Mouse (Mus musculus) kidney, postnatal 0 days (tissue): Measurements from ENCODE around the gene Pax4. TPM values are rescaled to one million over a fixed set of nuclear protein-coding genes. Genes with fewer than 3 reads are reported as not detected.

ENCODE experiments used
- ATAC-seq: fragments of 200-750 bp; cut with Nextera tagmentation; replicated peaks from 2 replicates; pipeline ENCODE4 v1.8.0; 2017; ENCODE audit warnings: low read depth, moderate number of reproducible peaks, moderate TSS enrichment, moderate library complexity; ENCODE audit not compliant: low FRiP score
- DNase-seq: peaks from one replicate; pipeline ENCODE4 v3.0.0-alpha.2; 2016; ENCODE audit warnings: low spot score
- H3K27ac ChIP-seq: fragments of 300-500 bp; sonication (generic); 2 replicates; pipeline ENCODE4 v1.5.1; 2014; ENCODE audit warnings: mild to moderate bottlenecking
- H3K27me3 ChIP-seq: fragments of 300-500 bp; sonication (generic); 2 replicates; pipeline ENCODE4 v1.6.1; 2014; ENCODE audit warnings: low read length, mixed read lengths; ENCODE audit not compliant: insufficient read depth
- H3K36me3 ChIP-seq: fragments of 300-500 bp; sonication (generic); 2 replicates; pipeline ENCODE4 v1.6.1; 2014; ENCODE audit warnings: low read length, mixed read lengths; ENCODE audit not compliant: insufficient read depth
- H3K4me1 ChIP-seq: fragments of 300-500 bp; sonication (generic); replicated peaks from 2 replicates; pipeline ENCODE4 v1.6.1; 2014; ENCODE audit warnings: antibody characterized with exemption, low read length, mixed read lengths; ENCODE audit not compliant: insufficient read depth
- H3K4me2 ChIP-seq: fragments of 300-500 bp; sonication (generic); 2 replicates; pipeline ENCODE4 v1.6.1; 2014; ENCODE audit warnings: mild to moderate bottlenecking, low read length, moderate library complexity, mixed read lengths
- H3K4me3 ChIP-seq: fragments of 300-500 bp; sonication (generic); replicated peaks from 2 replicates; pipeline ENCODE4 v1.5.1; 2014; ENCODE audit warnings: low read depth, low read length
- H3K9ac ChIP-seq: fragments of 300-500 bp; sonication (generic); 2 replicates; pipeline ENCODE4 v1.6.1; 2014; ENCODE audit warnings: low read depth, low read length
- H3K9me3 ChIP-seq: fragments of 300-500 bp; sonication (generic); replicated peaks from 2 replicates; pipeline ENCODE4 v1.6.1; 2016; ENCODE audit warnings: low read length, inconsistent platforms, mixed read lengths
- CTCF ChIP-seq: IDR thresholded peaks from 2 replicates; pipeline ENCODE4 v1.5.1; 2016; ENCODE audit warnings: antibody characterized with exemption, low read depth, mild to moderate bottlenecking, moderate library complexity
- WGBS: fragments of 180-500 bp; shearing (Covaris S2); extraction: QIAGEN DNeasy Blood & Tissue Kit; methylation state at CpG from one replicate; pipeline ENCODE4 v1.1.7; 2014; 5-methylcytosine and 5-hydroxymethylcytosine counted together
- polyA plus RNA-seq: library from polyadenylated mRNA; unstranded; fragments of >200 nt; fragmentation: Nextera tagmentation; extraction: Ambion mirVana; gene quantifications from 2 replicates; pipeline ENCODE4 v1.2.1, GENCODE M21; 2015

The Pax4 gene
- not detected in 2 replicates for polyA plus RNA-seq

DNA sequence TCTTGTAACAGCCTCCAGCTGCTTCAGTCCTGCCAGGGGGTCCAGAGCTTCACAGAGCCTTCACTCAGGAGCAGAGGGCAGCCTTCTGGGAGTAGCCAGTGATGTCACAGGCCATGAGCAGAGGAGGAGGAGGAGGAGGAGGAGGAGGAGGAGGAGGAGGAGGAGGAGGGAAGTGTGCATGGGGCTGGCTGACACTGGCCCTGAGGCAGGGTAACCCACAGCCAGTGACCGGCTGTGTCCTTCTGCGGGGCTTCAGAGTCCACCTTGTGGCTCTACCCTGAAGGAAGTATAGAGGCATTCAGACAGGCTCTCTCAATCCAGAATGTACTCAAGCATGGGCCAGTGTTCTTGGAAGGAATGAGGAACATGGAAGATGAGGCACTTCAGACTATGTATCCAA, at the start of gene Pax4:
Gene Pax4 (minus strand): TSS at position 101 of the 400 bp plus-strand sequence.
- no peak for ATAC-seq
- no peak within 1 kb of the TSS for H3K9ac ChIP-seq
- H3K4me3 ChIP-seq, result no peak within 1 kb of the TSS
- H3K9me3 ChIP-seq, result no peaks in the 10 kb centered on the region
- 63% methylated on average over 2 of the region's 2 CpGs for WGBS
- no peaks in the 10 kb centered on the region for H3K36me3 ChIP-seq
- no peaks in the 10 kb centered on the region for H3K4me1 ChIP-seq
- peaks cover 19% of the 10 kb centered on the region for H3K27me3 ChIP-seq
- no peak within 1 kb of the TSS for H3K4me2 ChIP-seq
- TF ChIP-seq CTCF, result no peak
- DNase-seq, result no peak
- H3K27ac ChIP-seq, result no peak within 1 kb of the TSS

- Histone ChIP-seq H3K4me2 (peak overlapping the region; percentile 6; the same call in 1 of the 2 replicates), H3K4me3 (no peak overlapping the region), H3K9me3 (no peaks in the 10 kb centered on the region), H3K27me3 (no peaks in the 10 kb centered on the region), H3K27ac (peak overlapping the region; percentile 19; the same call in 1 of the 2 replicates), H3K36me3 (peaks cover 3% of the 10 kb centered on the region; the same call in 1 of the 2 replicates), H3K4me1 (0 out of 2 replicates have a peak, but pooled peaks cover 4% of the 10 kb centered on the region), H3K9ac (no peak overlapping the region)
- TF ChIP-seq CTCF, result no peak
- 25% methylated on average over 5 of the region's 5 CpGs for WGBS
- DNase-seq (peak; percentile 71), ATAC-seq (no peak)
Observed at GRCm38 (mm10) chr6:28497837-28498236, 48.7 kb upstream of the Pax4 start.

- ATAC-seq (no peak), DNase-seq (no peak)
- peaks cover 3% of the 10 kb centered on the region; the same call in 1 of the 2 replicates for H3K36me3 ChIP-seq
- H3K9me3 ChIP-seq, result no peaks in the 10 kb centered on the region
- TF ChIP-seq CTCF, result no peak
- H3K27ac ChIP-seq, result peak overlapping the region; percentile 4; the same call in 1 of the 2 replicates
- no peak overlapping the region for H3K4me3 ChIP-seq
- no peaks in the 10 kb centered on the region for H3K27me3 ChIP-seq
- H3K4me2 ChIP-seq, result no peak overlapping the region
- H3K9ac ChIP-seq, result no peak overlapping the region
- 0 out of 2 replicates have a peak, but pooled peaks cover 4% of the 10 kb centered on the region for H3K4me1 ChIP-seq
Observed at GRCm38 (mm10) chr6:28491198-28491597, 42.0 kb upstream of the Pax4 start.

- no peak for TF ChIP-seq CTCF
- no peak overlapping the region for H3K4me2 ChIP-seq
- 65% methylated on average over 5 of the region's 5 CpGs for WGBS
- DNase-seq (no peak), ATAC-seq (no peak)
- H3K9me3 ChIP-seq, result no peaks in the 10 kb centered on the region
- H3K27ac ChIP-seq, result peak overlapping the region; percentile 4; the same call in 1 of the 2 replicates
- 0 out of 2 replicates have a peak, but pooled peaks cover 5% of the 10 kb centered on the region for H3K4me1 ChIP-seq
- no peaks in the 10 kb centered on the region for H3K27me3 ChIP-seq
- no peak overlapping the region for H3K9ac ChIP-seq
- peaks cover 3% of the 10 kb centered on the region; the same call in 1 of the 2 replicates for H3K36me3 ChIP-seq
- no peak overlapping the region for H3K4me3 ChIP-seq
Observed at GRCm38 (mm10) chr6:28490612-28491011, 41.5 kb upstream of the Pax4 start.

DNA sequence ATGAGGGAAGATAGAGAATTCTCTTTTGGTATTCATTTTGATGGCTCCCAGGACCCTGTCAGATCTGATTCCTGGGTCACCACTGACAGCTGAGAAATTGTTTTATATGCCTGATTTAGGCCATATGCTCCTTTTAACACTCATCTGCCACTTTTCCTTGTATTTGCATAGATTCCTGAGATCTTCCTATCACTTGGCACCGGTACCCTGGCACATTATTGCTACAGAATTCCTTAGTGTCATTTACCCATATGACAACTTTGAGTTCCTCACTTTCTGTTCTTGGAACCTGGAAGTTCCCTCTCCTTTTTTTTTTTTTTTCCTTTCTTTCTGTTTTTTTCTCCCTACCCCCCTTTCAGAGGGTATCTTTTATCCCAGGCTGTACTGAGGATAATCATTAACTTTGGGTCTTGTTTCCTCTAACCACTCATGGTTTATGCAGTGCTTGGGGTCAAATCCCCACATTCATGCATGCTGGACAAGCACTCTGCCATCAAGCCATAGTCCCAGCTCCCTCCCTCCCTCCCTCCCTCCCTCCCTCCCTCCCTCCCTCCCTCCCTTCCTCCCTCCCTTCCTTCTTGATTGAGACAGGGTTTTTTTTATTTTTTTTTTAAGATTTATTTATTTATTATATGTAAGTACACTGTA, 39.2 kb upstream of the Pax4 start:
- H3K4me1 ChIP-seq, result 0 out of 2 replicates have a peak, but pooled peaks cover 5% of the 10 kb centered on the region
- DNase-seq (no peak), ATAC-seq (no peak)
- WGBS, result 77% methylated on average over 1 of the region's 1 CpGs
- no peak overlapping the region for H3K27ac ChIP-seq
- H3K27me3 ChIP-seq, result no peaks in the 10 kb centered on the region
- H3K9me3 ChIP-seq, result no peaks in the 10 kb centered on the region
- H3K36me3 ChIP-seq, result peaks cover 3% of the 10 kb centered on the region; the same call in 1 of the 2 replicates
- H3K4me3 ChIP-seq, result no peak overlapping the region
- no peak overlapping the region for H3K9ac ChIP-seq
- H3K4me2 ChIP-seq, result no peak overlapping the region
- TF ChIP-seq CTCF, result no peak

GRCm38 (mm10) chr6:28486905-28487304, 37.8 kb upstream of the Pax4 start:
- no peak for ATAC-seq

More at GRCm38 (mm10) chr6:28486905-28487304, 37.8 kb upstream of the Pax4 start:
- H3K27ac ChIP-seq, result 0 out of 2 replicates have a peak overlapping the region, but pooled peaks have one; percentile 6
- no peak overlapping the region for H3K4me2 ChIP-seq
- no peaks in the 10 kb centered on the region for H3K9me3 ChIP-seq
- no peaks in the 10 kb centered on the region for H3K36me3 ChIP-seq
- no peak overlapping the region for H3K9ac ChIP-seq
- no peak for TF ChIP-seq CTCF
- H3K4me3 ChIP-seq, result no peak overlapping the region
- H3K27me3 ChIP-seq, result no peaks in the 10 kb centered on the region
- DNase-seq, result no peak
- peaks cover 12% of the 10 kb centered on the region; the same call in 1 of the 2 replicates for H3K4me1 ChIP-seq
- 87% methylated on average over 7 of the region's 7 CpGs for WGBS
